13 mouse cellular contexts compared by ENCODE assay signal in the genomic region with DNA sequence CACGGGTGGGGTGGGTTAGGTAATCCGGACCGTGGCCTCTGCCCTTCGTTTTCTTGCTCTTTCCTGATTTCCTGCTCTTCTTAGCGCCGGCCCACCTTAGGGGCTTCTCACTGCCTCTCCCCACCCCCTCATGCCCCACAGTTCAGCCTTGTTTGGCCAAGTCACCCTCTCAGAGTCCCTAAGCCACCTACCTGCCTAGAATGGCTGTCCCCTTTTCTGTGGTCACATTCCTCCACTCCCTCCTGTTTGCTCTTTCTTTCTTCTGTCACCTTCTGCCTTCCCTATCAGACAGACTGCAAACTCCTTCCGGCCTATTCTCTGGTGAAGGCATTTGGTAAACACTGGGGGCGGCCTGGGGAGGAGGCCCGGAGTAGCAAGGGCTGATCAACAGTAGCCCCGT. TPM values are rescaled to one million over a fixed set of nuclear protein-coding genes. Genes with fewer than 3 reads are reported as not detected.
A peak's percentile ranks its signal among the peaks of the same experiment; 100 is the strongest.
DNase-seq lines count a peak whose midpoint lies in the region; ATAC-seq and TF ChIP-seq lines count a peak whose summit lies in the region.
"Had no signal": no experiment of that assay in that cellular context is flagged by ENCODE, and none has a peak within 500 bp of the region (broad histone marks: within the 10 kb centered on the region; RNA-seq: fewer than 3 reads in every experiment).

No protein-coding gene starts in this region.

- H3K4me1 ChIP-seq in heart, embryonic 15.5 days (replicated peaks): peaks cover 13% of the 10 kb centered on the region
- H3K4me1 ChIP-seq in lung, postnatal 0 days (ENCODE audit: insufficient read depth, low read depth, low read length): peaks cover 5% of the 10 kb centered on the region; the same call in 1 of the 2 replicates
- no peaks in the 10 kb centered on the region for H3K4me1 ChIP-seq in intestine, embryonic 14.5 days (replicated peaks; ENCODE audit: control insufficient read depth, insufficient read depth, low read length)
- H3K4me1 ChIP-seq in liver, postnatal 0 days (ENCODE audit: insufficient read depth): peaks cover 17% of the 10 kb centered on the region

- no peak for TF ChIP-seq EP300 in lung, postnatal 0 days (IDR thresholded peaks at IDR 0.05)
- no peak for TF ChIP-seq EP300 in liver, postnatal 0 days (IDR thresholded peaks at IDR 0.05; ENCODE audit: low read depth)

- H3K9ac ChIP-seq in heart, embryonic 15.5 days: no peak overlapping the region
- H3K9ac ChIP-seq in lung, postnatal 0 days (replicated peaks; ENCODE audit: low read depth): no peak overlapping the region
- no peak overlapping the region for H3K9ac ChIP-seq in intestine, embryonic 14.5 days (ENCODE audit: low read length)
- no peak overlapping the region for H3K9ac ChIP-seq in liver, postnatal 0 days (replicated peaks)
- H3K9ac ChIP-seq: heart, embryonic 13.5 days; midbrain, embryonic 13.5 days; neural tube, embryonic 13.5 days had no signal

- peaks cover 70% of the 10 kb centered on the region for H3K27me3 ChIP-seq in heart, embryonic 15.5 days
- peaks cover 16% of the 10 kb centered on the region for H3K27me3 ChIP-seq in lung, postnatal 0 days (replicated peaks; ENCODE audit: insufficient read depth, low read length)
- H3K27me3 ChIP-seq in intestine, embryonic 14.5 days (replicated peaks; ENCODE audit: control insufficient read depth, insufficient read depth, low read length): peaks cover 34% of the 10 kb centered on the region
- peaks cover 19% of the 10 kb centered on the region for H3K27me3 ChIP-seq in liver, postnatal 0 days (ENCODE audit: insufficient read depth, low read length)

- intact Hi-C loops in heart, postnatal 36 days (cut with DNase I): no loop called here

- H3K27ac ChIP-seq in heart, embryonic 15.5 days: no peak overlapping the region
- no peak overlapping the region for H3K27ac ChIP-seq in lung, postnatal 0 days (ENCODE audit: low read length)
- H3K27ac ChIP-seq in intestine, embryonic 14.5 days (ENCODE audit: low read depth): peak overlapping the region; percentile 69; the same call in 1 of the 2 replicates
- peak overlapping the region; percentile 48; the same call in 1 of the 2 replicates for H3K27ac ChIP-seq in liver, postnatal 0 days (ENCODE audit: low read depth)
- H3K27ac ChIP-seq: heart, embryonic 13.5 days; midbrain, embryonic 13.5 days; neural tube, embryonic 13.5 days had no signal

- H3K4me3 ChIP-seq in heart, embryonic 15.5 days: no peak overlapping the region
- H3K4me3 ChIP-seq in lung, postnatal 0 days (ENCODE audit: low read depth, low read length): no peak overlapping the region
- H3K4me3 ChIP-seq in intestine, embryonic 14.5 days (ENCODE audit: low read depth, low read length): no peak overlapping the region
- H3K4me3 ChIP-seq in liver, postnatal 0 days (ENCODE audit: low read depth, low read length): peak overlapping the region; percentile 0; the same call in 1 of the 2 replicates
- H3K4me3 ChIP-seq: heart, embryonic 13.5 days; midbrain, embryonic 13.5 days; neural tube, embryonic 13.5 days had no signal

- TF ChIP-seq CTCF in lung, postnatal 0 days (IDR thresholded peaks at IDR 0.05): no peak
- TF ChIP-seq CTCF in liver, postnatal 0 days (IDR thresholded peaks at IDR 0.05; ENCODE audit: low read depth): no peak

- WGBS in heart, embryonic 15.5 days: 56% methylated on average over 10 of the region's 10 CpGs
- WGBS in lung, postnatal 0 days: 29% methylated on average over 10 of the region's 10 CpGs
- 49% methylated on average over 10 of the region's 10 CpGs for WGBS in intestine, embryonic 14.5 days
- WGBS in liver, postnatal 0 days (ENCODE audit: insufficient replicate concordance): 21% methylated on average over 10 of the region's 10 CpGs

- no peaks in the 10 kb centered on the region for H3K9me3 ChIP-seq in heart, embryonic 15.5 days (replicated peaks)
- no peaks in the 10 kb centered on the region for H3K9me3 ChIP-seq in lung, postnatal 0 days (ENCODE audit: low read length)
- H3K9me3 ChIP-seq in intestine, embryonic 14.5 days (ENCODE audit: control insufficient read depth, low read length): no peaks in the 10 kb centered on the region
- H3K9me3 ChIP-seq in liver, postnatal 0 days (ENCODE audit: low read length): no peaks in the 10 kb centered on the region
- H3K9me3 ChIP-seq: heart, embryonic 13.5 days; midbrain, embryonic 13.5 days; neural tube, embryonic 13.5 days had no signal

- no peaks in the 10 kb centered on the region for H3K36me3 ChIP-seq in heart, embryonic 15.5 days
- no peaks in the 10 kb centered on the region for H3K36me3 ChIP-seq in lung, postnatal 0 days (ENCODE audit: insufficient read depth, low read length)
- no peaks in the 10 kb centered on the region for H3K36me3 ChIP-seq in intestine, embryonic 14.5 days (ENCODE audit: control insufficient read depth, insufficient read depth, low read length)
- H3K36me3 ChIP-seq in liver, postnatal 0 days (replicated peaks; ENCODE audit: insufficient read depth, low read length): no peaks in the 10 kb centered on the region
- H3K36me3 ChIP-seq: heart, embryonic 13.5 days; midbrain, embryonic 13.5 days; neural tube, embryonic 13.5 days had no signal

- H3K4me2 ChIP-seq in heart, embryonic 15.5 days: peak overlapping the region; percentile 36; the same call in 1 of the 2 replicates
- 0 out of 2 replicates have a peak overlapping the region, but pooled peaks have one; percentile 27 for H3K4me2 ChIP-seq in lung, postnatal 0 days (replicated peaks; ENCODE audit: low read depth, low read length)
- peak overlapping the region; percentile 30 for H3K4me2 ChIP-seq in intestine, embryonic 14.5 days (ENCODE audit: low read length)
- H3K4me2 ChIP-seq in liver, postnatal 0 days (ENCODE audit: low read depth, low read length): peak overlapping the region; percentile 55
- H3K4me2 ChIP-seq: heart, embryonic 13.5 days; midbrain, embryonic 13.5 days; neural tube, embryonic 13.5 days had no signal

- DNase-seq in heart, postnatal 36 days: no peak
- DNase-seq in lung, postnatal 0 days (ENCODE audit: low spot score): no peak
- no peak for DNase-seq in lung, postnatal 14 days
- no peak for DNase-seq in intestine, embryonic 14.5 days (ENCODE audit: low spot score)
- DNase-seq in liver, postnatal 0 days: no peak
- no peak for DNase-seq in yolk sac, embryonic 10.5 days (ENCODE audit: low spot score)
- DNase-seq in heart, adult 18-20 months: no peak
- DNase-seq: kidney, adult 18-20 months; right cerebral cortex, postnatal 25 days had no signal

- ATAC-seq in heart, embryonic 15.5 days (replicated peaks; ENCODE audit: insufficient number of reproducible peaks, insufficient read depth, low FRiP score, low read depth): no peak
- ATAC-seq in lung, postnatal 0 days: no peak
- no peak for ATAC-seq in intestine, embryonic 14.5 days (replicated peaks; ENCODE audit: low FRiP score, low TSS enrichment, low read depth)
- ATAC-seq in liver, postnatal 0 days: no peak
- ATAC-seq: midbrain, embryonic 13.5 days had no signal

RNA-seq across cellular contexts. Expression of gene Coro2a, which starts 3.9 kb away (rescaled TPM):
- 0.87 and 6.5 TPM in 2 replicates for polyA plus RNA-seq in heart, embryonic 15.5 days (2015; fragmentation: Nextera tagmentation; extraction: Ambion mirVana)
- under 1 TPM; 0.28 to 0.46 TPM for total RNA-seq in heart, postnatal 36 days (2021)
- 2.3 and 2.5 TPM in 2 replicates for polyA plus RNA-seq in lung, postnatal 0 days (2015; fragmentation: Nextera tagmentation; extraction: Ambion mirVana)
- 28.0 and 36.1 TPM in 2 replicates for polyA plus RNA-seq in intestine, embryonic 14.5 days (2014; fragmentation: Nextera tagmentation; extraction: Ambion mirVana)
- 1.7 and 2.2 TPM in 2 replicates for polyA plus RNA-seq in liver, postnatal 0 days (2015; fragmentation: Nextera tagmentation; extraction: Ambion mirVana)
- total RNA-seq in heart, adult 18-20 months (2021): 1 to 10 TPM in 1 of 2 experiments, under 1 TPM in 1; 0.32 to 1.0 TPM

RNA-seq across cellular contexts. Expression of gene Tbc1d2, which starts 51.9 kb away (rescaled TPM):
- 0.55 and 1.1 TPM in 2 replicates for polyA plus RNA-seq in heart, embryonic 15.5 days (2015; fragmentation: Nextera tagmentation; extraction: Ambion mirVana)
- total RNA-seq in heart, postnatal 36 days (2021): 1 to 10 TPM; 1.6 to 1.9 TPM
- 6.7 and 6.9 TPM in 2 replicates for polyA plus RNA-seq in lung, postnatal 0 days (2015; fragmentation: Nextera tagmentation; extraction: Ambion mirVana)
- polyA plus RNA-seq in intestine, embryonic 14.5 days (2014; fragmentation: Nextera tagmentation; extraction: Ambion mirVana): 3.5 and 4.8 TPM in 2 replicates
- 0.75 and 0.83 TPM in 2 replicates for polyA plus RNA-seq in liver, postnatal 0 days (2015; fragmentation: Nextera tagmentation; extraction: Ambion mirVana)
- total RNA-seq in heart, adult 18-20 months (2021): under 1 TPM; 0.72 to 0.74 TPM

Comparison
In these comparisons a context has a peak if more than half of its experiments do, and no peak if none do; other contexts are left out.
1. H3K27ac ChIP-seq: peak in intestine, embryonic 14.5 days (single experiment) and liver, postnatal 0 days (single experiment); none in heart, embryonic 15.5 days (single experiment) and lung, postnatal 0 days (single experiment).
2. Peak in every context shown above with its lines, with median percentiles within 50 percentile points of each other: H3K4me2 ChIP-seq.